16 mouse cellular contexts compared by ENCODE assay signal in the genomic region with DNA sequence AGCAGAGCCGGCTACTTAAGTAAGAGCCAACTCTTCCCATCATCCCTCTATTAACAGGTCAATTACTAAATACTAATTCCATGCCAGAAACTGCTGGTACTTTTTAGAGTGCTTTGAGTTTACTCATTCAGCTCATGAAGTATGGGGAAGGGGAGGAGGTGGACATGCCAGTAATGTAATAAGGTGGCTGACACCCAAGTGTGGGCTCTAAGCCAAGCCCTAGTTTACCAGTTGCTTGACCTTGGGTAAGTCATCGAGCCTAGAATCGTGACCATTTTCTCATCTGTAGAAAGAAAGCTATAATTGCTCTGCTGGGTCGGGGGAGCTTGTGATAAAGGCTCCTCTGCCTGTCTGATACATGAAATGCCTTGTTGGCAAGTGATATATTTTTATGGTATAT.
A peak's percentile ranks its signal among the peaks of the same experiment; 100 is the strongest.
DNase-seq lines count a peak whose midpoint lies in the region; ATAC-seq and TF ChIP-seq lines count a peak whose summit lies in the region.
"Had no signal": no experiment of that assay in that cellular context is flagged by ENCODE, and none has a peak within 500 bp of the region (broad histone marks: within the 10 kb centered on the region; RNA-seq: fewer than 3 reads in every experiment).

No protein-coding gene starts in this region.

- 87% methylated on average over 4 of the region's 4 CpGs for WGBS in kidney, embryonic 15.5 days
- 60% methylated on average over 4 of the region's 4 CpGs for WGBS in lung, adult 2 months
- 86% methylated on average over 4 of the region's 4 CpGs for WGBS in midbrain, embryonic 16.5 days
- 89% methylated on average over 4 of the region's 4 CpGs for WGBS in intestine, postnatal 0 days

- H3K36me3 ChIP-seq in kidney, embryonic 15.5 days, result no peaks in the 10 kb centered on the region
- no peaks in the 10 kb centered on the region for H3K36me3 ChIP-seq in midbrain, embryonic 16.5 days (ENCODE audit: control insufficient read depth, insufficient read depth, low read length)
- no peaks in the 10 kb centered on the region for H3K36me3 ChIP-seq in intestine, postnatal 0 days (ENCODE audit: control insufficient read depth, insufficient read depth)
- H3K36me3 ChIP-seq: embryonic facial prominence, embryonic 12.5 days; heart, embryonic 10.5 days; liver, embryonic 12.5 days had no signal

- H3K27ac ChIP-seq in kidney, embryonic 15.5 days, result no peak overlapping the region
- no peak overlapping the region for H3K27ac ChIP-seq in midbrain, embryonic 16.5 days (ENCODE audit: low read length)
- no peak overlapping the region for H3K27ac ChIP-seq in intestine, postnatal 0 days (ENCODE audit: low read depth, low read length)
- H3K27ac ChIP-seq: embryonic facial prominence, embryonic 12.5 days; heart, embryonic 10.5 days; liver, embryonic 12.5 days had no signal

- TF ChIP-seq POLR2A in lung, adult 2 months (IDR thresholded peaks at IDR 0.05; ENCODE audit: borderline replicate concordance, extremely low read depth, low read depth, low read length), result no peak

- no peak overlapping the region for H3K9ac ChIP-seq in kidney, embryonic 15.5 days
- no peak overlapping the region for H3K9ac ChIP-seq in midbrain, embryonic 16.5 days (ENCODE audit: low read depth, low read length)
- no peak overlapping the region for H3K9ac ChIP-seq in intestine, postnatal 0 days (ENCODE audit: low read depth, low read length)
- H3K9ac ChIP-seq: embryonic facial prominence, embryonic 12.5 days; liver, embryonic 12.5 days had no signal

- no peak for ATAC-seq in kidney, embryonic 15.5 days (replicated peaks; ENCODE audit: low FRiP score)
- ATAC-seq in midbrain, embryonic 16.5 days, result no peak
- no peak for ATAC-seq in intestine, postnatal 0 days
- ATAC-seq: forebrain, embryonic 14.5 days; liver, embryonic 12.5 days had no signal

- H3K4me2 ChIP-seq in kidney, embryonic 15.5 days, result no peak overlapping the region
- H3K4me2 ChIP-seq in midbrain, embryonic 16.5 days (ENCODE audit: low read length), result no peak overlapping the region
- no peak overlapping the region for H3K4me2 ChIP-seq in intestine, postnatal 0 days (replicated peaks; ENCODE audit: low read depth)
- H3K4me2 ChIP-seq: embryonic facial prominence, embryonic 12.5 days; liver, embryonic 12.5 days had no signal

- H3K4me3 ChIP-seq in kidney, embryonic 15.5 days (replicated peaks), result no peak overlapping the region
- no peak overlapping the region for H3K4me3 ChIP-seq in lung, adult 2 months (replicated peaks; ENCODE audit: extremely low read depth, low read depth, low read length)
- H3K4me3 ChIP-seq in midbrain, embryonic 16.5 days (ENCODE audit: low read depth, low read length), result no peak overlapping the region
- H3K4me3 ChIP-seq in intestine, postnatal 0 days (ENCODE audit: low read depth, low read length), result no peak overlapping the region
- H3K4me3 ChIP-seq: embryonic facial prominence, embryonic 12.5 days; erythroblast, embryonic 14.5 days; heart, embryonic 10.5 days; liver, embryonic 12.5 days had no signal

- H3K9me3 ChIP-seq in kidney, embryonic 15.5 days (replicated peaks), result no peaks in the 10 kb centered on the region
- H3K9me3 ChIP-seq in midbrain, embryonic 16.5 days (replicated peaks; ENCODE audit: control insufficient read depth, low read length, poor library complexity, severe bottlenecking), result no peaks in the 10 kb centered on the region
- no peaks in the 10 kb centered on the region for H3K9me3 ChIP-seq in intestine, postnatal 0 days (ENCODE audit: control insufficient read depth)
- H3K9me3 ChIP-seq: embryonic facial prominence, embryonic 12.5 days; heart, embryonic 10.5 days; liver, embryonic 12.5 days had no signal

- peak; percentile 47 for DNase-seq in kidney, adult 18-20 months
- DNase-seq in lung, postnatal 36 days, result peak; percentile 50
- DNase-seq in lung, adult 2 months, result no peak
- peak; percentile 66 for DNase-seq in kidney, adult 9 months
- DNase-seq: cerebellum, adult 9-10 months; gastrocnemius, postnatal 36 days; right cerebral cortex, postnatal 25 days; thymus, adult 2 months had no signal

- peaks cover 11% of the 10 kb centered on the region for H3K4me1 ChIP-seq in kidney, embryonic 15.5 days
- H3K4me1 ChIP-seq in lung, adult 2 months (ENCODE audit: control insufficient read depth, insufficient read depth, low read length), result peaks cover 3% of the 10 kb centered on the region
- H3K4me1 ChIP-seq in midbrain, embryonic 16.5 days (ENCODE audit: control insufficient read depth, insufficient read depth, low read length), result no peaks in the 10 kb centered on the region
- H3K4me1 ChIP-seq in intestine, postnatal 0 days (replicated peaks; ENCODE audit: control insufficient read depth, insufficient read depth, low read length), result no peaks in the 10 kb centered on the region
- H3K4me1 ChIP-seq: embryonic facial prominence, embryonic 12.5 days; heart, embryonic 10.5 days; liver, embryonic 12.5 days had no signal

- no peaks in the 10 kb centered on the region for H3K27me3 ChIP-seq in kidney, embryonic 15.5 days
- no peaks in the 10 kb centered on the region for H3K27me3 ChIP-seq in midbrain, embryonic 16.5 days (ENCODE audit: control insufficient read depth, insufficient read depth, low read depth, low read length)
- no peaks in the 10 kb centered on the region for H3K27me3 ChIP-seq in intestine, postnatal 0 days (replicated peaks; ENCODE audit: control insufficient read depth, insufficient read depth, low read length)
- H3K27me3 ChIP-seq: embryonic facial prominence, embryonic 12.5 days; liver, embryonic 12.5 days had no signal

- no peak for TF ChIP-seq CTCF in lung, adult 2 months (IDR thresholded peaks at IDR 0.05; ENCODE audit: insufficient read depth, low read length)
- no peak for TF ChIP-seq CTCF in intestine, postnatal 0 days (IDR thresholded peaks at IDR 0.05; ENCODE audit: low read depth)
